Mouse (Mus musculus) kidney, postnatal 10 days (tissue): ENCODE measurements at regions not wholly inside any gene's neighbourhood (a gene's known extent, or its start where the extent isn't known, plus 50 kb on each side); places are given as distances from the start of the nearest gene placed in this dataset.

ENCODE experiments used
- DNase-seq: peaks from one replicate; pipeline ENCODE4 v3.0.0; 2021; ENCODE audit warnings: mixed read lengths

- DNase-seq: no peak
These were observed 53.8 kb upstream of the Elac2 start for GRCm38 (mm10) chr11:64924989-64925388.

GRCm38 (mm10) chr11:64925970-64926369 lies 52.9 kb upstream of the Elac2 start:
- no peak for DNase-seq
